Mouse (Mus musculus) lung, postnatal 4 days (tissue): ENCODE results near the gene Cstad.

Experiments
- DNase-seq, 2 experiments: peaks; one replicate each; pipeline ENCODE4 v3.0.0; 2021

Cstad gene

DNA sequence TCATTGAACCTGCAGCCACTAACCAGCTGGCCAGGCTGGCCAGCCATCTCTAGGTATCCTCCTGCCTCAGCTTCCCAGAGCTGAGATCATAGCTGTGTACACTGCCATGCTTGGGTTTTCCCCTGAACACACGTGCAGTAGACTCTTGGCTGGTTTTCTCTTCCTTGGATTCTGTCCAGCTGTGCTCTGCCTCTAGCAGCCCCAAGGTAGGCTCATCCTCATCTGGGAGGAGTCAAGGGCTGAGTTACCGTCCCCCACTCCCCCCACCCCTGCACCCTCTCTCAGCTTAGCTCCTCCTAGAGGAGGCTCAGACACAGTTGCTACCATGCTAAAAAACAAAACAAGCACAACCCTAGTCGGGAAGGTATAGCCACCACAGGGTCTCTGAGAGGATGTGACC, 4.8 kb downstream of the Cstad start:
- no peak for DNase-seq

DNA sequence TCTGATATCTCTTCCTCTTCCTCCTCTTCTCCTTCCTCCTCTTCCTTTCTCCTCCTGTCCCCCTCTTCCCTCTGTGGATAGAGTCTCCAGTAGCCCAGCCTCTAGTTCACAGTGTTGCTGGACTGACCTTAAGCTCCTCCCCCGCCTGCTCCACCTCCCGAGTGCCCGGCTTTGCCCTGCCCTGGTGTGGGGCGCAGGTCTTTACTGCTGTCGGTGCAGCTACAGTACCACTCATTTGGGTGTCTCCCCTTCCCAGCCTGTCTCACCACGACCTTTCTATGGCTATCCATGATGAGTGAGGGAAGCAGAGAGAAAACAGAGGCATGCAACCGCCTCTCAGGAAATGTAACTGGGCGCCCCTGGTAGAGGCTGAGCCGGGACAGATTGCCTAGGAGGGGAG, 5.5 kb downstream of the Cstad start:
- peak in 1 of 2 experiments; percentile 48 for DNase-seq

DNA sequence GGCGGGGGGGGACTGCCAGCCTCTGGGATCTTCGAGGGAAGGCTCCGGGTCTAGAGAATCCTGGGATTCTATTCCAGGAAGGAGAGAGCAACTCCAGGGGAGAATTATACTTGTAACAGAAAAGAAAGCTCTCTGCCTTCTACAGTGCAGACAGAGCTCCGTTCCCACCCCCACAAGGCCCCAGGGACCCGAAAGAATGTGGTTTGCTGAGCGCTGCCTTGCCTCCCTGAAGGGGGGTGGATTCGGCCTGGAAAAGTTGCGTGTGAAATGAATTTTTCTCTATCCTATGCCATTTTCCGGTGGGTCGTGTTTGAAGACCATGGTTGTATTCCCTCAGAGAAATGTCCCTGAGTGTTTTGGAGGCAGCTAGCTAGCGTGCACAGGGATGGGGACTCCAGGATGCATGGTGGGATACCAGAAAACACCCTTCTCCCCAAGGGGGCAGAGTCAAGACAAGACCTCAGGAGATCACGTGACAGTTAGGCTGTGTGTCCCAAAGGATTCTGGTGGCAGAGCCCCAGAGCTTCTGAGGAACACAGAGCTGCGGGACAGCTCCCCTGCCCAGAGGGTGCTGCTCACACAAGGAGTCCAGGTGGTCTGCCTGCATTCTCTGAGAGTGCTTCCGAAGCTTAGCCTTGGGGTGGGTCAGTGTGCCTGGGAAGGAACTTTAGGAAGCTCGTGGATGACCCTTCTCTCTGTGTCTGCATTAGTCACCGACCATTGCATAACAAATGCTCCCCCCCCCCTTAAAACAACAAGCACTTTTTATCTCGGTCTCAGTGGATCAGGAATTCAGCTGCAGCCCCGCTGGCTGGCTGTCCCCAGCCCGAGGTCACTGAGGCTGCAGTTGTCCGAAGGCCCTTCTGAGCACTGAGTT, 6.4 kb downstream of the Cstad start:
- DNase-seq = peak; percentile 48 to 66

DNA sequence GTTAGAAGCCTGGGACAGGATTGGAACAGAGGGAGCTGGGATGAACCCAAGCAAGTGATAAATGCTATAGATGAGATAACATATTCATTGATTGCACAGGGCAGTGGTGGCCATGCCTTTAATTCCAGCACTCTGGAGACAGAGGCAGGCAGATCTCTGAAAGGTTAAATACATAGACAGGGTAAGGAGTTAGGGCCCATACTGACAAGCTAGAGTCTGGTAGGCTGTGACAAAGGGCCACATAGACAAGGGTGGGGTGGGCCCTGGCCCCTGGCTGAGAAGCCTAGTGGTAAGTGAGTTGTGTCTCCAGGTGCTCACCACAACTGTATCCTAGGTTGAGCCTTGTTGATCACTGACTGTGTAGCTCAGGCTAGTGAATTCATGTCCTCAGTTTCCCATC, 7.6 kb downstream of the Cstad start:
- no peak for DNase-seq

DNA sequence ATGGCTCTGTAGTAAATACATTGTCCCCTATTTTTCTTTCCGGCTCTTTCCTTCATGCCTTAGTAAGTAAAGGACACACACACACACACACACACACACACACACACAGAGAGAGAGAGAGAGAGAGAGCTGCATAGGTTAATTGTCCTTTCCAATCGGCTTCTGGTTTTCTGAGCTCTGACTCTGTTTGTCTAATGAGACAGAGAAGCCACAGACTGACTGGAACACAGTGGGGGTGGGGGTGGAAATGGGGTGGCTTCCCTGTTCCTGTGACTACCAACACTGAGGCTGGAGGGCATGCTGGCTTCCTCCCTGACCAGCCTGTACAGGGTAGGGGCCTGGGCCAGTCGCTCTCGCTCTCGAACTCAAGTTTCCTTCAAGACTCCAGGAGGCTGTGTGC, 8.9 kb downstream of the Cstad start:
- no peak for DNase-seq

DNA sequence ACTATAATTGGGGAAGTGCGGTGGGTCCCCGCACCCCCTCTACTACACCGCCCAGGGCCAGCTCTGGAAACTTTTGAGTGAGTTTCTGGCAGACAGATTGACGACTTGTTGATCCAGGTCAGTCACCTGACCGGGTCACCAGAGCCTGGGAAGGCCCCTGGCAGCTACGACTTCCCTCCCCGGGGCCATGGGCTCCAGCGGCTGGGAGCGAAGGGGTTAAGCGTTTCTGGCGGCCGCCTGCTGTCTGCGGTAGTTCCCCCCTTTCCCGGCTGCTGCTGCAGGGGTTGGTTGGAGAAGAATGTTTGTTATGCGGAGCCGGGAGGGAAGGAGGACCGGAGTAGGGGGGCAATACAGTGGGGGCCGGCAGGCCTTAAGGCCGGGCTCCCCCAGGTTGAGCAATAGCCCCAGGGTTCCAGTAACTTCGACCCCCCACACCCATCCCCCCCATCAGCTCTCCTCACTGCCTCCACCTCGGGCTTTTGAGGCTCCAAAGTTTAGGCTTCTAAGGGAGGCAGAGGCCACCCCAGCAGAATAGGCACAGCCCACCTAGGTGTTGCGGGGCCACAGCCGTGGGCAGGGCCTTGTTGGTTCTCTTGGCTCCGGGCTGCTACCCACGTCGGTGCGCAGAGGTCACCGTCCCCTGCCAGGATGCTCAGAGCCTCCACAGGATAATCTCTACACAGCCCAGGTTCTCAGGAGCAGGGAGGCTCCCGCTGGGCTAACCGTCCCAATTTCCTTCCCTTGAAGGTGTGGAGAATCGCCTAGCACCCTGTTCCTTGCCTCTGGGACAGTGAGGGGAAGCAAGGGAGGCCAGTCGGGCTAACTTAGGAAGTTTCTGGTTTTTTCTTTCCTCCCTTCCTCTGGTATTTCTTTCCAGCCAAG, 10.3 kb downstream of the Cstad start:
- DNase-seq = peak; percentile 74 to 83

DNA sequence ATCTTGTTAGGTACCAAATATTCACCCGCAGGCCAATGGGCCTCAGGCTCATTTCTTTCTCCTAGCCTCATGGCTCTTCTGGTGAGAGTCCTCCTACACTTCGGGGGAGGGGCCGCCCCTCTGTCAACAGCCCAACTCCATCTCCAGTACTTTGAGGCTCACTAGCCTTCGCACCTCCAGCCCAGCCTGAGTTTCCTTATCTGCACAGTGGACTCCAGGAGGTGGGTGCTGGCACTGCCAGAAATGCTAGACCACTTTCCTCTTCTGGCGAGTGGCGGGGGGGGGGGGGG, 10.9 kb downstream of the Cstad start:
- DNase-seq = no peak

DNA sequence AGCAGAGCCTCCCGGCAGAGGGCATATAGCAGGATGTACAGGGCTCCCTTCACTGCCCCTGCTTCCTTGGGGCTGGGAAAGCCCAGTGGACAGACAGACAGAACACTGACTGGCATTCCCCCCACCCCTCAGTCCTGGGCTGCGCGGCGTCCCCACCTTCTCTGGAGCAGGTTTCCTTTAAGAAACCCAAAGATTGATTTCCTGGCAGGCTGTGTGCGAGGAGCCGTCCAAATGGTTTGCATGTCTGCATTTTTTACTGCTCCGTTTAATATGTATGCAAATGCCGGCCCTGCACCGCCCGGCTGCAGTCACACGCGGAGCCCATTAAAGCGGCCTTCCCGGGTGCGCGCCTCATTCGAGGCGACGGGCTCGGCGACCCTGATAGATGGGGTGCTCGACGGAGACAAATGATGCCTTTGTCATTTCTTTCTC, 11.8 kb downstream of the Cstad start:
- DNase-seq = no peak

DNA sequence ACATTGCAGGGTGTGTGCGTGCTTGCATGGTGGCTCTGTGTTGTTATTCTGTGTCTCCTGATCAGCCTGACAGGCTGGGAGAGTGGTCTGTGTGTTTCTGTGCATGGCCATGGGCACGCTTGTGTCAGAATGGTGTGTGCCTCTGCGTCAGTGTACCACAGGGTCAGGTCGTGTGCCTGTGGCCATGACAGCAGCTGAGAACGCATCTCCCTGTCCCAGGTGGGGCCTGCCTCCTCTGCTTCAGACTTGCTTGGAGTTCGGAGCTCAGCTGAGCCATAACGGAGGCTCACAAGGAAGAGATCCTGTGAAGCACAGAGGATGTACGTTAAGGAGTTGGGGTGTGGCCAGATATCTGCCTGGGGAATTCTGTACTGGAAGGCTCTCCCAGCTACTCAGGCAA, 13.1 kb downstream of the Cstad start:
- DNase-seq = no peak

DNA sequence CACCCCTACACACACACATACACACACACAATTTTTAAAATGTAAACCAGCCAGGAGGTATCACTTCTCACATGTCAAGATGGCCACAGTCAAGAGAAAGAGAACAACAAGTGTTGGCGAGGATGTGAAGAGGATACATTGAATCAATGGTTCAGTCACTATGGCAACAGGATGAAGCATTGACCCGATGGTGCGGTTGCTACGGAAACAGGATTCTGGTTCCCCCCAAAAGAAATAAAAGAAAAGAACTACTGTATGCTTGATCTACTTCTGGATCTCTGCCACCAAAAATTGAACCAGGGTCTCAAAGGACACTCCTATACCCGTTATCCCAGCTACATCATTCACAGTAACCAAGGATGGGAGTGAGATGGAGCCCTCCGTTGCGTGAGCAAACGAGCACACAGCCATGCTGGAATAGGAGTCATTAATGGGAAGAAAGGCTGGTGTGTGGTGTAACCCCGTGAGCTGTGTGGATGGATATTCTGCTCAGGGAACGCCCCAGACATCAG, 13.9 kb downstream of the Cstad start:
- no peak for DNase-seq

DNA sequence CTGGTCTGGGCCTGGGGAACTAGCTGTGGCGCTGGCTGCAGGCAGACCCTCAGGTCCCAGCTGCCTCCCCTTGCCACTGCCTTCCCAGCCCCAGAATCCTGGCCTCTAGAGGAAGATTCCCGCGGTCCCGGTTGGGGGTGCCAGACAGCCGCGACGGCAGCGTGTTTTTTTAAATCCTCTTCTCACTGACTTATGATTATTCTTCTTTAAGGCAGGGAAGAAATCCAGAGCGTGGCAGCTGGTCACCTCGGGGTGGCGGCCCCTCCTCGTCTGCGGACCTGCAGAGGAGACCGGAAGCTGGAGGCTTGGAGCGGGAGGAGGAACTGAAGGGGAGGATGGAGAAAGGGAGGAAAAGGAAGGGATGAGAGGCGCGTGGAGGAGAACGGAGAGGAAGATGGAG, 18.7 kb downstream of the Cstad start:
- DNase-seq = peak; percentile 75 to 90

DNA sequence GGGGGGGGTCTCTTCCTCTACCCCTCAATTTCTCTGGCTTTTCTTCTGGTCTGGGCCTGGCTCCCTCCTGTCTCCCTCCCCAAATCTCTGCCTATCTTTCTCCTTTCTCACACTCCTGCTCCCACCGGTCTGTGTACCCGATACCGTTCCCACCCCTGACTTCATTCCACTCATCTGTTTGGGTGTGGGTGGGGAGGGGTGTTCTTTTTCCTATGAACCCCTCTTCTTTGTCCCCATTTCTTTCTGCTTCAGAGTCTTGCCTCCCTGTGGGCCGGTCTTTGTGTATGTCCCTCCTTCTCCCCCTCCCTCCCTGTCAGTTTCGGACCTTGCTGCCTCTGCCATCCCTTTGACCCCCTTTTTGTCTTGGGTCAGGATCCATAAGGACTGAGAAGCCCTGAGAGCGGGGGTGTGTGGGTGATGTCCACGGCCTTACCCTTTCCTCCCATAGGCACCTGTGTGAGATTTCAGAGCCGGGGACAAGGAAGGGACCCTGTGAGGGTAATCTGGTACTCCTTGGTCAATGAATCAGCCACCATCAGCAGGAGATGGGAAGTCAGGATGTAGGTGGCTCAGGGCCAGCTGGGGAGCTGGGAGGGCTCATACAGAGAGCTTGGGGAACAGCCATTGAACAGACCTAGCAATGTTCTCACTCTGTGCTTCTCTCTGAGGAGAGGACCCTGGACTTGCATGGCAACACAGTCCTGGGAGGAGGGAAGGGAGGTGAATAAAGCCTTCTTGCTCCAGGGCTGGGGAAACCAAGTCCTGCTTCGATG, 19.5 kb downstream of the Cstad start:
- DNase-seq = no peak

DNA sequence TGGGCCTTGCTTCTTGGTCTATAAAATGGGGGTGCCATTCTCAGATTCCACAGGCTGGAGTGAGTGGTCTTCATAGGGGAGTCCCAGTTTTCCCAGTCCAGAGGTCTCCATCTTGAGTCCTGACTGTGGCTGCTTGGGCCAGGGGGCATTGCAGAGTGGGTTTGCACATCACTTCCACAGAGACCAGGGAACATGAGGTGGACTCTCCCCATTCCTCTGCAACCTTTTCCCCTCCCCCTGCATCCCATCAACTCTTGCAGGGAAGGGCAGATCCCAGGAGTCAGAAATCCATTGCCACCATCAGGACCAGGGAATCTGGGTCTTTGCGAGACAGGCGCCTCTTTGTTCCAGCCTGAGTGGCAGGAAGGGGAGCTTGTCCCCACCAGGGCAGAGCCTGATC, 21.0 kb downstream of the Cstad start:
- no peak for DNase-seq

DNA sequence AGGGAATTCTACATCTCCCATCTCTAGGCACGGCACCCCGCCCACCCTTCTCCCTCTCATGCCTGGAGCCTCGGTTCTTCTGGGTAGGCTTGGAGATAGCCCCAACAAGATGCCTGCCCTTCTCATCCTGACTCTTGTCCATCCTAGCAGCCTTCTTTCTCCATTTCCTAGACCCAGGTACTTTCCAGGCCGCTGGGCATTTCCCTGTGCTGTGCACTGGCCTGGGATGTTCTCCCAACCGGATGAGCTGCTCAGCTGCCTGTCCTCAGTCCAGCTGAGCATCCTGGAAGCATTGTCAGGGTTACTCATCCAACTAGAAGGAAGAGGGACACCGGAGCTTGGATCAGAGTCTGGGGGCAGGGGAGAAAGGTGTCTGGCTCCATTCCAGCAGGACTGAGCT, 21.6 kb downstream of the Cstad start:
- no peak for DNase-seq

DNA sequence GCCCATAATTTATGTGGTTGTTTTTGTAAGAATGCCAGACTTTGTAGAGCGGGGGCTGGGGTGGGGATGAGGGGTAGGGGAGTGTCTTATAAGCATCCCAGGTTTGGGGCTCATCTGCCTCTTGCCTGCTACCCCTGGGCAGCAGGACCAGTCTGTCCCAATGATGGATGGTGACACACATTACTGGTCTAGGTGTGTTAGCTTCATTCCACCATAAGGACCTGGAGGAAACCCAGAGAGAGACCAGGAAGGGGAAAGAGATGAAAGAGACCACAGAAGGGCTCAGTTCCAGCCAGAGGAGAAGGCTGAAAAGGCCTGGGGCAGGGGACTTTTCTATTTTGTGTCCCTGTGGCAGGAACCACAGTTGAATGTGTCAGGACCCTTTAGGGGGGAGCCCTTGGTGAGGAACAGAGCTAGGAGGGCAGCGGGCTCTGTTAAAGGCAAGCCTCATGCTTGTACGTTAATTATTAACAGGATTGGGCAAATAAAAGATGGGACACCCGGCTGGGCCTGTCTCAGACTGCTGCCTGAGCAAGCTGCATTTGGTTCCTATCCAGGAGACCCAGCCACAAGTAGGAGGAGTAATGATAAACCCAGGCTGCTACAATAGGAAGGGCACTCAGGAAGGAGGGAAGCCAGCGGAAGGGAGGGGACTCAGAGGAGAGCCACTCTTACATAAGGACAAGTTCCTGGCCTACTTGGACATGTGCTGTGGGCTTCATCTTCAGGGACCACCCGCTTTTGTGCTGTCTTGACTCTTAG, 23.8 kb downstream of the Cstad start:
- DNase-seq = peak; percentile 63 to 77

DNA sequence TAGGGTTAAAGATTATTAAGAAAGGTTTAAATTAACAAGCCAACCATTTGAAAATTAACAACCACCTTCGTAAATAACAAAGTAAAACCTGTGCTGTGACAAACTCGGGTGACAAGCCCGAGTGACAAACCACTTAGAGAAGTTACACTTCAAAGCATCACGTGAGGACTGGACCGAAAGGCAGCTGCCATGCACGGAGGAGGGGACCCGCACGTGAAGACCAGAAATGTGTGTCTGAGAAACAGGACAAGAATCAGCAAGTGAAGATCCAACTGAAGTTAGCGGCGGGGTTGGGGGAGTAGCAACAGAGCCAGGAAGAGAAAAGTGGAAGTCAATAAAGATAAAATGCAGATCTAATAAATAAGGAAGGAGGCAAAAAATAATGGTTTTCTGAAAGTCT, 29.0 kb downstream of the Cstad start:
- DNase-seq = no peak

DNA sequence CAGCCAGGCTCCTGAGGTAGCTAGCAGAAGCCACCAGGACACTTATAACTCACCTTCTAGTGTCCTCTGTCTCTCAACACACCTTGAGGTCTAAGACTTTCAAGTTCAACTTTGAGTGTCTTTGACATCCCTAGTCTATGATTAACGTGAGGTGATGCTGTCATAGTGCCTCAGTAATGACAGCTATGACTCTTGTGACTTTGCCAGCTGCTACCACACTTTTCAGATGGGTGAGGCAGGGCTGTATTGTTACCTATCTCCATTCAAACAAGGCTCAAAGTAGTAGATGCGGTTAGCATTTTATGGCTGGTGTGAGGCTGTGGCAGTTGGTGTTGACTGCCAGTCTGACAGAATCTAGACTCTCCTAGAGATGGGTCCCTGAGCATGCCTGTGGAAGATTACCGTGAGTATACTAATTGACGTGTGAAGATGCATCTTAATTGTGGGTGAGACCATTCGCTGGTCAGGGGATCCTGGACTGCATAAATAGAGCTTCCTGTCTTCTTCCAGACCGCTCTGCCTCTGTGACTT, 30.5 kb downstream of the Cstad start:
- no peak for DNase-seq

DNA sequence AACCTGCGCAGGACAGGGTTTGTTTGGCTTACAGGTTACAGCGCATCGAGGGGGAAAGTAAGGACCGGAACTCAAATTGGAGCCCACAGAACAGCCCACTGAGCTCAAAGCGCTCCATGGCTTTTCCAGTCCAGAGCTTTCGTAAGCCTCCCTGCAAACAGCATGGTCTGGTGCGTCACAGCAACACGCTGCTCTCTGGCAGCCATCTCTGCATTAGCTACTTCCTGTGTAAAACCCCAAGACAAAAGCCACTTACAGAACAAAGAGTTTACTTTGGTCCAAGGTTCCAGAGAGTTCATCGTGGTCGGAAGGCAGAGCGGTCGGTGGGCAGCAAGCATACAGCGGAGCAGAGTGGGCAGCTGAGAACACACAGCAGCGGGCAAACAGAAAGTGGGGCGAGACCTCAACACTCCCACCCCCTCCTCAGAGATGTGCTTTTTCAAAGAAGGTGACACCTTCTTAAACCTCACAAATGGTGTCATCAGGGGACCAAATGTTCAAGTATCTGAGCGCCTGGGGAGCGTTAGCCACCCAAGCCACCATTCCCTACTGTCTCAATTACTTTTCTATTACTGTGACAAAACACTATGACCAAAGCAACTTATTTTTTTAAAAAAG, 31.3 kb downstream of the Cstad start:
- peak; percentile 45 to 49 for DNase-seq

DNA sequence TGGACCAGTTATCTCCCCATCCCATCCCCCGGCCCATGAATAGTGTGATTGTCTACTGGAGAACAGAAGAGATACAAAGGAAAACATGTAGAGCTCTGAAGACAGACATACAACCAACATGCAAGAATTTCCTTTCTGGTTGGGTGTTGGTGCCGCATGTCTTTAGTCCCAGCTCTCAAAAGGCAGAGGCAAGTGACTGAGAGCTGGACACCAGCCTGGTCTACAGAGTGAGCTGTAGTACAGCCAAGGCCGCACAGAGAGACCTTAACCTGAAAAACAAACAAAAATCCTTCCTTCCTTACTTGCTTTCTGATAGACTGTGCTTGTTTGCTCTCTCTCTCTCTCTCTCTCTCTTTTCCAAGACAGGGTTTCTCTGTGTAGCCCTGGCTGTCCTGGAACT, 32.5 kb downstream of the Cstad start:
- no peak for DNase-seq

DNA sequence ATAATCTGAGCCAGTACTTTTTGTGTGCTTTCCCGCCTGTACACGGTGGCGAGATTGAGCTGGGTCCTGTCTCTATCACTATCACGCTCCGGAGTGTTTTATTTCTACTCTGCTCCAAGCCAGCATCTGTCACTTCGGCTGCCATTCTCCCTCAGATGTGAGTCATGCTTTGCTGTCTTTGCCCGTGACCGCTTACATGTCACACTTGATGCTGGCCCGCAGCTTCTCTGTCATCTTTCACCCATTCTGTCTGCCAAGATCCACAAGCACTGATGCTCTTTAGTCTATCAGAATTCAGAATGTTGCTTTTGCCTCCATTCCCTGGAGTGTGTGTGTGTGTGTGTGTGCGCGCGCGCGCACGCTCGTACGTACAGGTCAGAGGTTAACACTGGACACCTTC, 33.5 kb downstream of the Cstad start:
- DNase-seq = peak in 1 of 2 experiments; percentile 59

DNA sequence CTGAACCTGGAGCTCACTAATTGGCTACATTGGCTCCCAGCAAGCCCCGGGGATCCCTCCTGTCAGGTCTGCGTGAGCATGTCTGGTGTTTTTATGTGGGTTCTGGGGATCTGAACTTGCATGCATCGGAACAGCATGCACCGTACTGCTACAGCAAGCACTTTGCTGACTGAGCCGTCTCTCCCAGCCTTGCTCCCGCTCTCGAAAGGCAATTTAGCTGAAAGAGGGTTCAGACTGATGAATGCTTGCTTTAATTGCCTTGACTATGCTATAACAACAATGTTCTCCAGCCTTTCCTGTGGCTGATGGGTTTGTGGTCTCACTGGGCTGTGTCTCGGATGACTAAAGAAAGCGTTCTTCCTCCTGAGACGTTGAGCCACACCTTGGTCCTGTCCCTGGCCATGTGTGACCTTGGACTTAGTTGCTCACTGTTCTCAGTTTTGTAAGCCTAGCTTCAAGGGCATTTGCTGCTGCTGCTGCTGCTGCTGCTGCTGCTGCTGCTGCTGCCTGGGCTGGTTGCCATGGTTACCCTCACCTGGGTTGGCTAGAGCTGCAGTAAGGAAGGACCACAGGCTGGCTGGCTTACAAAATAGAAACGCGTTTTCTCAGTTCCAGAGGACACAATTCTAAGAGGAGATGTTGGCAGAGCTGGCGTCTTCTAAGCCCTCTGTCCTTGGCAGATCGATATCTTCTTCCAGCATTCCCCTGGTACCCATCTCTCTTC, 34.4 kb downstream of the Cstad start:
- DNase-seq = no peak
